Mouse (Mus musculus) lung, embryonic 15.5 days (tissue): ENCODE results near the gene 3110040N11Rik. TPM values are rescaled to one million over a fixed set of nuclear protein-coding genes. Genes with fewer than 3 reads are reported as not detected.
"Not testable (repeated sequence)": the region's sequence is repeated elsewhere in the genome, so short reads cannot be mapped to it uniquely, and the experiment has no call there.

ENCODE experiments used
- ATAC-seq: fragments of 200-750 bp; cut with Nextera tagmentation; 2 replicates; pipeline ENCODE4 v1.8.0; 2017; ENCODE audit warnings: moderate number of reproducible peaks, borderline replicate concordance; ENCODE audit not compliant: low FRiP score, low TSS enrichment; ENCODE audit errors: extremely low read depth
- H3K27ac ChIP-seq: fragments of 300-500 bp; sonication (generic); 2 replicates; pipeline ENCODE4 v1.5.1; 2015; ENCODE audit warnings: moderate library complexity, mild to moderate bottlenecking, inconsistent platforms
- H3K27me3 ChIP-seq: fragments of 300-500 bp; sonication (generic); 2 replicates; pipeline ENCODE4 v1.6.1; 2015; ENCODE audit warnings: inconsistent platforms
- H3K36me3 ChIP-seq: fragments of 300-500 bp; sonication (generic); 2 replicates; pipeline ENCODE4 v1.6.1; 2015; ENCODE audit warnings: inconsistent platforms
- H3K4me1 ChIP-seq: fragments of 300-500 bp; sonication (generic); 2 replicates; pipeline ENCODE4 v1.6.1; 2015; ENCODE audit warnings: inconsistent platforms
- H3K4me2 ChIP-seq: fragments of 300-500 bp; sonication (generic); 2 replicates; pipeline ENCODE4 v1.6.1; 2015; ENCODE audit warnings: inconsistent platforms, mild to moderate bottlenecking, moderate library complexity
- H3K4me3 ChIP-seq: fragments of 300-500 bp; sonication (generic); 2 replicates; pipeline ENCODE4 v1.5.1; 2015; ENCODE audit warnings: mild to moderate bottlenecking, inconsistent platforms
- H3K9ac ChIP-seq: fragments of 300-500 bp; sonication (generic); 2 replicates; pipeline ENCODE4 v1.6.1; 2015; ENCODE audit warnings: inconsistent platforms
- H3K9me3 ChIP-seq: fragments of 300-500 bp; sonication (generic); 2 replicates; pipeline ENCODE4 v1.6.1; 2016; ENCODE audit warnings: inconsistent platforms
- WGBS: fragments of 180-500 bp; shearing (Covaris S2); methylation state at CpG from one replicate; pipeline ENCODE4 v1.1.7; 2015; 5-methylcytosine and 5-hydroxymethylcytosine counted together
- polyA plus RNA-seq: library from polyadenylated mRNA; unstranded; fragments of >200 nt; fragmentation: Nextera tagmentation; extraction: Ambion mirVana; gene quantifications from 2 replicates; pipeline ENCODE4 v1.2.1, GENCODE M21; 2015

The 3110040N11Rik gene
- 50.2 and 52.7 TPM in 2 replicates for polyA plus RNA-seq

DNA sequence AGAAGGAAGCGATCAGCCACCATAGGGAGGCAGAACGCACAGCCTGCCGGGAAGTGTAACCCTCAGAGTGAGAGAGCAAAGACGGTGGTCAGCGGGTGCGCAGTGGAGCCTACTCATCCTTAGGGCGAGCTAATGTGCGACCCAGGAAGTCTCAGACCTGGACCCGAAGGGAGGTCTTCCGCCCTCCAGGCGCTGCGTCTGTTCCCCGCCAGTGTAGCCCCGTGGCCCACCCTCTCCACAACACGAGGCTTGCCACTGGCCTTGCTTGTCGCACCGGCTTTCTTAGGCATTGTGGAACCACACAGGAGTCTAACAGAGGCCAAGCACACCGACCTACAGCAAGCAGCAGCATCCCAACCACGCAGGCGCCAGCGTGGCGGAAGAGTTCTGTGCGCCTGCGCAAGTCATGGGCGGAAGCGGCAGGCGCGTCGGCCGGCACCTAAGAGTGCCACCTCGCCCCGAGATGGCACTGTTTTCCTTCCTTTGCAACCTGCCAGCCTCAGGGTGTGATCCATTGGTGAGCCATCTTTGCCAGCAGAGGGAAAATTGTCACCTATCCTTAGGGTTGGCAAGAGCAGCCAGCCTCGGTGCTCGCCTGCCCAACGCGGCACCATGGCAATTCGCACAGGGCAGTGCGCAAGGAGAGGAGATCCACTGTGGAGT, at the start of gene 3110040N11Rik:
3110040N11Rik (minus strand) TSS at position 384 of the 663 bp plus-strand sequence.
- peaks cover 14% of the 10 kb centered on the region; the same call in 1 of the 2 replicates for H3K36me3 ChIP-seq
- WGBS, result under 1% methylated on average over 38 of the region's 38 CpGs
- H3K4me1 ChIP-seq, result peaks cover 11% of the 10 kb centered on the region
- peak within 1 kb of the TSS; percentile 88 for H3K4me2 ChIP-seq
- ATAC-seq, result peak; percentile 92
- no peaks in the 10 kb centered on the region for H3K9me3 ChIP-seq
- peak within 1 kb of the TSS; percentile 99 for H3K27ac ChIP-seq
- H3K9ac ChIP-seq, result peak within 1 kb of the TSS; percentile 83
- no peaks in the 10 kb centered on the region for H3K27me3 ChIP-seq
- H3K4me3 ChIP-seq, result peak within 1 kb of the TSS; percentile 79

DNA sequence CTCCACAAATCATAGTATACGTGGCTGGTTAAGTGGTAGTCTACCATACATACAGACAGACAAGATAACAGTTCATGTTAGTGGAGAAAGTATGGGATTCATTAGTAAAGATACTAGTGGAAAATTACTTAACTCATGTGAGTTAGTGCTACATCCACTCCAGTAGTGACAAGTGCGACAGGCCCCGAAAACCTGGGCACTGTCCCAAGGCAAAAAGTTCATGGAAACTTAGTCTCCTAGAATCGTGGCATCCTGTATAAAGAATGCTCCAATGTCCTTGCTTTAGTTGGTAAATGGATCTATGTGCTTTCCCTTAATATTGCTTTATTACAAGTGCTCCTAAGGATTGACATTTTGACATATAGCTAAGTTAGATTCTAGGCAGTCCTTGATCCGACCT, 48.5 kb upstream of the 3110040N11Rik start:
- not testable (repeated sequence) for H3K4me2 ChIP-seq, H3K9ac ChIP-seq, H3K27ac ChIP-seq, H3K27me3 ChIP-seq, H3K4me1 ChIP-seq, ATAC-seq, H3K36me3 ChIP-seq, H3K4me3 ChIP-seq, H3K9me3 ChIP-seq
- WGBS, result 78% methylated on average over 5 of the region's 5 CpGs

DNA sequence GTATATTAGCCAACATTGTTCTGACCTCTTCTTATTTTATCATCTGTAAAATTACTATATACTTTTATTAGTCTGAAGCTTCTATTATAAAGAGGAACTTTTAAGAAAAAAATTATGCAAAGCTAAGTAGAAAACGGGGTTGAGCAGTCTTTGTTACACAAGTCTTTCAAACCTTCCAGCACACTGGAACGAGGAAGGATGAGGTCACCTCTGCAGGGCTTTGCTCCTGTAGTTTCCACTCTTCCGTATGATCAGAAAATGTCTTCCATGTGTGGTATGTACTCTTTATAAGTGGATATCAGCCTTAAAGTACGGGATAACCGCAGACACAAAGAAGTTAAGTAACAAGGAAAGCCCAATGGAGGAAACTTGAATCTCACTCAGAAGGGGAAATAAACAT, 46.2 kb upstream of the 3110040N11Rik start:
- H3K9me3 ChIP-seq, result no peaks in the 10 kb centered on the region
- no peaks in the 10 kb centered on the region for H3K36me3 ChIP-seq
- H3K4me1 ChIP-seq, result no peaks in the 10 kb centered on the region
- H3K27ac ChIP-seq, result no peak overlapping the region
- no peak overlapping the region for H3K9ac ChIP-seq
- H3K4me2 ChIP-seq, result no peak overlapping the region
- no peak overlapping the region for H3K4me3 ChIP-seq
- WGBS, result 84% methylated on average over 5 of the region's 5 CpGs
- no peak for ATAC-seq
- no peaks in the 10 kb centered on the region for H3K27me3 ChIP-seq

DNA sequence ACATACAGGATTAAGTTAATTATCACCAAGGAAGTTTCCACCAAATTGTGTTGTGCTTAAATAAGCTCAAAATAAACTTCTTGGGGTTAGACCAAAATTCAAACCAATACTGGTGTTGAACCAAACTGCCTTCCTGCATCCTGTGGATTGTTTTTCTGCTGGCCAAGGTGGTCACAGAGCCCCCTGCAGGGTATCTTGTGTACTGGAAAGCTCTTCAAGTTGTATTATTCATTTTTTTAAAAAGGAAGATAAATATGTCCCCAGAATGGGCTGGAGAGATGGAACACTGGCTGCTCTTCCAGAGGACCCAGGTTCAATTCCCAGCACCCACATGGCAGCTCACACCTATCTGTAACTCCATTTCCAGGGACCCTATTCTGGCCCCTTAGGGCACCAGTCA, 45.6 kb upstream of the 3110040N11Rik start:
- no peak overlapping the region for H3K27ac ChIP-seq
- H3K4me3 ChIP-seq, result no peak overlapping the region
- no peaks in the 10 kb centered on the region for H3K36me3 ChIP-seq
- H3K4me1 ChIP-seq, result no peaks in the 10 kb centered on the region
- H3K27me3 ChIP-seq, result no peaks in the 10 kb centered on the region
- no peak overlapping the region for H3K4me2 ChIP-seq
- no peak for ATAC-seq
- H3K9me3 ChIP-seq, result no peaks in the 10 kb centered on the region
- no peak overlapping the region for H3K9ac ChIP-seq

DNA sequence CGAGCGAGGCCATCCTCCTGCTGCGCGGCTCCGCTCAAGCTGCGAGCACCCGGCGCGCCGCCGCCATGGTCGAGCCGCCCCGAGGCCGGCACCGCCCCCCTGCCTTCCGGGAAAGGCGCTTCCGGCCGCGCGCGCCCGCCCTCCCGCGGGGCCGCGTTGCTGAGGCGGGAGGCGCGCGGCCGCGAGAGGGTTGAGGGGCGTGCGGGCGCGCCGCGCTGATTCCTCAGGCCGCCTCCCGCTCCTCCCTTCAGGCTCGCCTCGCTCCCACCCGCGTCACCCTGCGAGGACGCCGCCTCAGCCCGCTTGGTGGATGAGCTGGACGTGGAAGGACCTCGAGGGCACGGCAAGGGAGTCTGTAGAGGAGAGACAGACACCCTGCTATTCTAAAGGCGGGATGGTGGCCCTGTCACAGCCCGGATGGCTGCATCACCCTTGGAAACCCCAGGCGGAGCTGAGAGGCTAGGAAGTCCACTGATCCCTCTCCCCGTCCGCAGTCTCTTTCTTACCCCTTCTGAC, 40.2 kb upstream of the 3110040N11Rik start, which contains the start of gene Btbd1:
Btbd1 (minus strand) TSS at position 53 of the 516 bp plus-strand sequence.
- peak within 1 kb of the TSS; percentile 85 for H3K4me3 ChIP-seq
- WGBS, result under 1% methylated on average over 37 of the region's 58 CpGs

DNA sequence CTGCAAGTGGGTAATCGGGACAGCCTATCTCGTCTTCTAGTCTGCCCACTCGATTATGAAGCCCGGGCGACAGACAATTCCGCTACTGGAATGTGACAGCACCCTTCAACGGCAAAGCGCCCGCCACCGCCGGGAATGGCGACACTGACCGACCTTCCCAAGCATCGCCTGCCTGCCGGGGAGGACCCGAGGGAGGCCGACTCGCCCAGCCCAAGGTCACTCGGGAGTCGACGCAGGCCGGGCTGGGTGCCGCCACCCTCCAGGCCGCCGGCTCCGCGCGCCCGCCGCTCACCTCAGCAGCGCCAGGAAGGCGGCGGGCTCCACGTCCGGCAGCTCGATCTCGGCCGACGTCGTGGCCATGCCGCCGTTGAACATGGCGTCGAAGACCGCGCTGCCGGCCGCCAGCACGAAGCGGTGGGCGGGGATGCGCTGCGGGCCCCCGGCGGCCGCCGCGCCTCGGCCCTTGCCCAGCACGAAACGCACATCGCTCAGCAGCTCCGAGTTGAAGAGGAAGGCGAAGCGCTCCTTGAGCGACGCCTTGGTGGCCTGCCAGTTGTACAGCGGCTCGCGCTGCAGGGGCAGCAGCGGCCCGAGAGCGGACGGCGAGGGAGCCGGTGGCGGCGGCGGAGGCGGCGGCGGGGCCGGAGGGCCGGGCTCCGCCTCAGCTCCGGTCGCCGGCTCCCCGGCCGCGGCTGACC, 39.6 kb upstream of the 3110040N11Rik start:
- under 1% methylated on average over 89 of the region's 91 CpGs for WGBS
- peak; percentile 84 for ATAC-seq
- H3K4me1 ChIP-seq, result peaks cover 37% of the 10 kb centered on the region
- peak overlapping the region; percentile 96 for H3K27ac ChIP-seq
- H3K4me3 ChIP-seq, result peak overlapping the region; percentile 85
- peak overlapping the region; percentile 89 for H3K9ac ChIP-seq
- no peaks in the 10 kb centered on the region for H3K9me3 ChIP-seq
- no peaks in the 10 kb centered on the region for H3K27me3 ChIP-seq
- no peaks in the 10 kb centered on the region for H3K36me3 ChIP-seq
- H3K4me2 ChIP-seq, result peak overlapping the region; percentile 76

More for the DNA sequence above, 40.2 kb upstream of the 3110040N11Rik start, which contains the start of gene Btbd1:
- Histone ChIP-seq H3K4me2 (peak within 1 kb of the TSS; percentile 76), H3K4me1 (peaks cover 37% of the 10 kb centered on the region), H3K27ac (peak within 1 kb of the TSS; percentile 96), H3K36me3 (no peaks in the 10 kb centered on the region), H3K9me3 (no peaks in the 10 kb centered on the region), H3K9ac (peak within 1 kb of the TSS; percentile 89), H3K27me3 (no peaks in the 10 kb centered on the region)
- peak; percentile 92 for ATAC-seq

DNA sequence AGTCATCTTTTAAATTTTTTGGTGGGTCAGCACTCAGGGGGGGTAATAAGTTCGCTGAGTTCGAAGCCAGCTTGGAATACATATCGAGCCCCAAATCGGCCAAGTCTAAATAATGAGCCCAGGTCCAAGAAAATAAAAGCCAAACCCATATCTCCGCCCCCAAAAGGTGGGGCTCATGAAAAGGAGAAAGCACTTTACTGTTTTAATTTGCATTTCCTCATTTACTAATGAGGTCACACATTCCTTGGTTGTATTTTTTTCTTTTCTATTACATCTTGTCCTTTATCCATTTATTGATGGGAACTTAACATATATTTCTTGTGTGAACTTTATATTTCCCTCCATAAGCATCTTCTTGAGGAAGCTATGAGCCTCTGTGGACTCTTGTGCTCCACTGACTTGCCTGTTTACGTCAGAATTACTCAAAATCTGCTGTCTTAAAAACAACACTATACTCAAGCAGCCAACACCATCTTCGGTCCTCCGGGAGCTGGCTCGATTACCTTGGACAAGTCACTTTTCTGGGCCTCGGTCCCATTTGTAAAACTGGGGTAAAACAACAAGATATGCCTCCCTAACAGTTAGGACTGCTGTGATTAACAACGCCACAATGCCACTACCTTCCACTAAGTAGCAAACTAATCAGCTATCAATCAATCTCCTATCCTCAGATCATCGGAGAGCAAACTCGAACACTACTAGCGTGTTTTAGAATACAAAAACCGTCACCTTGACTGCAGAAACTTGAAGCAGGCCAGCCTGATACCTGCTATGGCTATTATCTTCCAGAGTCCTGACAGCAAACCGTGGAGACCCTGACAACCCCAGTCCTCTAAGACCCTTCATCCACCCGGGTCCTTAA, 38.8 kb upstream of the 3110040N11Rik start:
- no peaks in the 10 kb centered on the region for H3K27me3 ChIP-seq
- peak overlapping the region; percentile 96 for H3K27ac ChIP-seq
- 24% methylated on average over 17 of the region's 17 CpGs for WGBS
- ATAC-seq, result no peak
- H3K9me3 ChIP-seq, result no peaks in the 10 kb centered on the region
- H3K4me3 ChIP-seq, result peak overlapping the region; percentile 85
- H3K4me2 ChIP-seq, result peak overlapping the region; percentile 76
- H3K36me3 ChIP-seq, result no peaks in the 10 kb centered on the region
- peak overlapping the region; percentile 89 for H3K9ac ChIP-seq
- peaks cover 37% of the 10 kb centered on the region for H3K4me1 ChIP-seq

DNA sequence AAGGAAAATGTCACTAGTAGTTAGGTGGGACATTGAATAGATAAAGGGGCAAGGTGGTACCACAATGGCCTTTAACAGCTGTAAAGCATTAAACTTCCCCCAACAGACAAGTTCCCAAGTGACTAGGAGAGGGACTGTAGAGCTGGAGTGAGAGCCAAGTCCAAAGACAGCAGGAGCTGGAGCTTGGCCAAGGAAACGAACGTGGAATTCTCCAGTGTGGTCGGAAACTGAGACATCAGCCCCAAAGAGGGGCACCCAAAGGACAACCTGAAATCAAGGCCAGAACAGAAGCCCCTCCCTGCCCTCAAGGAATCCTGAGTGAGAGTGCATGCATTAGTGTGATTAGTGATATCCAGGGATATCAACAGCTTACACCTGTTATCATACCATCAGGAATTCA, 36.1 kb upstream of the 3110040N11Rik start:
- 17% methylated on average over 3 of the region's 3 CpGs for WGBS
- Histone ChIP-seq H3K36me3 (no peaks in the 10 kb centered on the region), H3K4me3 (no peak overlapping the region), H3K4me1 (peaks cover 37% of the 10 kb centered on the region), H3K27me3 (no peaks in the 10 kb centered on the region), H3K9ac (no peak overlapping the region), H3K4me2 (peak overlapping the region; percentile 27; the same call in 1 of the 2 replicates), H3K27ac (no peak overlapping the region), H3K9me3 (no peaks in the 10 kb centered on the region)
- no peak for ATAC-seq

DNA sequence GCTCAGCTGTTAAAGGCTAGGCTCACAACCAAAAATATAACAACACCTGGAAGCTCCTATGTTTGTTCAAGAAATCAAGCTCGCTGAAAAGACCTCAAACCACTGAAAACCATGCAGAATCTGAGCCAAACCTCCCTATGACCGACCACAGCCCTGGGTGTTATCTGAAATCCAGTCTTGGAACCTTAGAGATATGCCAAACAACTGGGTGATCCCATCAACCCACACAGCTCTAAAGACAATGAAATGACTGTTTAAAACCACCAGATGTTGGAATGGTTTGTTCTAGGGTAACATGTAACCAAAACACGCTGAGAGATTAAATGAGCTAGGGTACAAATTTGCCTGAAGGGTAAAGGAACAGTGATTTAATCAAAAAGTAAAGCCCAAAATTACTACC, 35.6 kb upstream of the 3110040N11Rik start:
- 45% methylated on average over 3 of the region's 3 CpGs for WGBS
- H3K4me2 ChIP-seq, result no peak overlapping the region
- H3K27me3 ChIP-seq, result no peaks in the 10 kb centered on the region
- ATAC-seq, result no peak
- H3K4me3 ChIP-seq, result no peak overlapping the region
- H3K27ac ChIP-seq, result no peak overlapping the region
- H3K9me3 ChIP-seq, result no peaks in the 10 kb centered on the region
- peaks cover 37% of the 10 kb centered on the region for H3K4me1 ChIP-seq
- H3K9ac ChIP-seq, result no peak overlapping the region
- H3K36me3 ChIP-seq, result no peaks in the 10 kb centered on the region

DNA sequence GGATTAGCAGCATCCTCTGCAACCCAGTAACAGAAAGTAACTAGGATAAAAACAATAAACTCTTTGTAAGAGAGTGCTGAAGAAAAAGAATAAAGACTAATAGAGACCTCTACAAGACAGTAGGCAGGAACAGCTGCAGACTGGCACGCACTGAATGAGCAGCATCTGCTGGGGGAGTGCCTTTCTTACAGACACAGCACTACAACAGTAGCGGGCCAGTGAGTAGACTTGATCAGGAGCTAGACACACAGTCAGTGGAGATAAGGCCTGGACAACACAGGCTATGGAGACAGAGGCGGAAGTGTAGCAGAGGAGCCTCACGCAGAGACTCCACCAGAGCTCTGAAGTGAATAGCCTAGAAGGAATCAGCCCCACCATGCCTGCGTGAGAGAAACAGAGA, 16.8 kb upstream of the 3110040N11Rik start:
- Histone ChIP-seq H3K27ac (no peak overlapping the region), H3K27me3 (no peaks in the 10 kb centered on the region), H3K9me3 (no peaks in the 10 kb centered on the region), H3K4me2 (no peak overlapping the region), H3K9ac (no peak overlapping the region), H3K4me1 (no peaks in the 10 kb centered on the region), H3K4me3 (no peak overlapping the region), H3K36me3 (peaks cover 8% of the 10 kb centered on the region; the same call in 1 of the 2 replicates)
- 69% methylated on average over 5 of the region's 5 CpGs for WGBS
- ATAC-seq, result no peak

DNA sequence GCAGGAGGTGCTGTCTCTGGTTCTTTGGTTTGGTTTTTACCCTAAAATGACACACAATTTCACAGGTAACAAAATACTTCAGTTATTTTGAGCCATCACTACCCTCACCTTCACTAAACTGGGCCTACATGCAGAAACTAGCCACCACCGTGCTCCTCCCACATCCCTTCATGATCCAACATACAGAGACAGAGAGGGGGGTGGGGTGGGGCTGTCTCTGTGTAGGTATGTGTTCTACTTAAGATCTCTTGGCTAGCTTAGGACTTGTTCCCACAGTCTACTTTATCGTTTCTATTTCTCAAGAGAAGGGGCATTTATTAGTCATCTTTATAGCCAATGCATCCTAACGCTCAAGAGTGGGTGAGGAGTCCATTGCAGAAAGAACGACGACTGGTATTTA, 742 bp downstream of the 3110040N11Rik start:
- 2% methylated on average over 5 of the region's 5 CpGs for WGBS
- H3K4me1 ChIP-seq, result peaks cover 11% of the 10 kb centered on the region
- no peak for ATAC-seq
- peaks cover 10% of the 10 kb centered on the region; the same call in 1 of the 2 replicates for H3K36me3 ChIP-seq
- H3K27ac ChIP-seq, result peak overlapping the region; percentile 99
- no peaks in the 10 kb centered on the region for H3K27me3 ChIP-seq
- peak overlapping the region; percentile 88 for H3K4me2 ChIP-seq
- peak overlapping the region; percentile 79 for H3K4me3 ChIP-seq
- peak overlapping the region; percentile 83 for H3K9ac ChIP-seq
- H3K9me3 ChIP-seq, result no peaks in the 10 kb centered on the region
